Mouse (Mus musculus) cerebellum, postnatal 14 days (tissue): ENCODE results near the gene G430095P16Rik.

Source experiments
- DNase-seq, 2 experiments: peaks; one replicate each; pipeline ENCODE4 v3.0.0; 2021; ENCODE audit warnings: mixed read lengths in 2 of 2

Gene G430095P16Rik

DNA sequence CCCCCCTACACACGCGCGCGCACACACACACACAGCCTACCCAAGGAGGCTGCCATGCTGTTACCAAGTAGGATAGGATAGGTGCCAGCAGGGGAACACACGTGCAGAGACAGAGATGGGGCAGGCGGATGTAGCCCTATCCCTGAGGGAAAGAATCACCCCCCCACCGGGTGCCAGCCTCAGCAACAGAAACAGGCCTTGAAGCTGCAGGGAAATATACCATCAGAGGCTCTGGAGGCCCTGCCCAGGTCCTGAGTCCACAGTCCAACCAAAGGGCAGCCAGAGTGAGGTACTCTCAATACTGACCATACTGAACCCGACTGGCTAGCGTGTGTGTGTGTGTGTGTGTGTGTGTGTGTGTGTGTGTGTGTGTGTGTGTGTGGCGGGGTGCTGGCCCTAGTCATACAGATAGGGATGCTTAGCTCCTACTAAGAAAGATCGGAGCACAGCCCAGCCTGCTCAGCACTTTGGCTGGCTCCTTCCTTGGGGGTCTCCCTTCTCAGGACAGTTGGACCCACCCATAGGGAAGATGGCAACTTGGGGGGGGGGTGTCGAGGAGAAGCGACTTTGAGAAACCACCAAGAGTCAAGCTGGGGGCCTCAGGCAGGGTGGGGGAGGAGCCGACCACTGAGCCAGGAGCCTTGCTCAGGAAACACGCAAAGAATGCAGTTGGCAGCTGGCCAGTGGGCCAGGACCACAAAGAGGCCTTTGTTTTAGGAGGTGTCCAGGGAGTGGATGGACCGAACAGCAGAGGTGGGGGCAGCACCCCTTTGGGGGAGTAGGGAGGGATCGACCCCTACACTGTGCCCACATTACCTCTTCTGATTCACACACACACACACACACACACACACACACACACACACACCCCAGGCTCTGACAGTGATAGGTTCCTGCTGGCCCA is 21.0 kb downstream of the G430095P16Rik start:
- DNase-seq = peak; percentile 63 to 74

GRCm38 (mm10) chr8:84745032-84745925 is 22.5 kb downstream of the G430095P16Rik start:
- DNase-seq = no peak

DNA sequence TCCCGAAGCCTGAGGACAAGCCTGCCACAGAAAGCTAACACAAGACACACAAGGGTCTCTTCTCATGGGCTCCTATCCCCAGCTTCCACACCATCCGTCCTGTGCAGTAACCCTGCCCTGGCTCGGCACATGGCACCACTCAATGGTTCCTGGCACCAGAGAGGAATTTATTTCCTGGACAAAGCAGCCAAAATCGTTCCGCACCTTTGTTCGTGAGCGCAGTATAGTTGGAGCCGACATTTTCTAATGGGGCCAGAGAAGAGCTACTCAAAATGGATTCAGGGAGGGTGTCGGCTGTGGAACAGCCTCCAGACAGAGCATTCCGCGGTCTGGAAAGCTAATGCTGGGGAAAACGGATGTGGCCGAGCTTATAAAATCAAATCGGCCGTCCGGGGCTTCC is 26.7 kb downstream of the G430095P16Rik start:
- DNase-seq = peak in 1 of 2 experiments; percentile 61

DNA sequence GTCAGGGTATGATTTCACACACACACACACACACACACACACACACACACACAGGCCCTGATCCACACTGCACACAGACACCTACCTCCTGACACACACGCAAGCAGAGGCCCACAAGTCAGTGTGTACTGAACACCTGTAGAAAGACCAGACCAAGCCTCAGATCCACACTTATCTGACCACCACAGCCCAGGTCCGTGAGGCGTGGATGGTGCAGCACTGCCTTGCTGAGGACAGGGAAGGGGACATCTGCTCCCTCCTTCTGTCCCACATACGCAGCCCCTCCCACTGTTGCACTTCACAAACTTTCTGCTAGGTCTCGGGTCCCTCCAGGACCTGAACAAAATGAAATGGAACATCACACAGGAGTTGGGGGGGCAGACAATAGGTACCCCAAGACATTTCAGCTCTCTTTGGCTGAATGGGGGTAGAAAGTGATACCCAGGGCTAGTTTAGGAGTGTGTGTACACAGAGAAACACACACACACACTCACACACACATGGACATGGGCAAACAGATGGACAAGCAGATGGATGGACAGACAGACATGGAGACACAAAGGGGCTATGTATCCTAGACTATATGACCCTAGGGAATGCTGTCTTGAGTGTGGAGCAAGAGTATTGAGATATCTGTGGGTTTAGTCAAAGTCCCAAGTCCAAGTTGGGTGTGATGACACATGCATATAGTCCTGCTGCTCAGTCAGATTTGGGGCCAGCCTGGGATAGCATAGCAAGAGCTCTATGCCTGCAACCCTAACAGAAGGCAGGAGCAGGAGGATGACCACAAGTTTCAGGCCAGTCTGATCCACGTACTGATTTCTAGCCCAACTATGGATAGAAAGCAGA is 30.2 kb downstream of the G430095P16Rik start:
- no peak for DNase-seq

DNA sequence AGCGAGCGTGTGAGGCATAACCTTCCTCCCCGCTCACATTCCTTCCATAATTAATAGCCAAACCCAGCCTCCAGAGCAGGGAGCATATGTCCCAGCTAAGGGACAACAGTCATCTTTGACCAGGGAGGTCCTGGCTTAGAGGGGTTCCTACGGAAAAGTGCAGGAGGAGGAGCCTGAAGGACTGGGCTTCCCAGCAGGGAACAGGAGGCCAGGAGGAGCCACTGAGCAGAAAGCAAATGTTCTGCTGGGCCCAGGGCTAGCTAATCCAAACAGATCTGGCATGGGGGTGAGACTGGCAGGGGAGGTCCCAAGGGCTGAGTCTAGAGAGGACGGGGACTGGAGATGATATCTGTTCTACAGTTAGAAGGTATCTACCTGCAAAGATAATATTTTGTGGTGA is 34.7 kb downstream of the G430095P16Rik start:
- no peak for DNase-seq

DNA sequence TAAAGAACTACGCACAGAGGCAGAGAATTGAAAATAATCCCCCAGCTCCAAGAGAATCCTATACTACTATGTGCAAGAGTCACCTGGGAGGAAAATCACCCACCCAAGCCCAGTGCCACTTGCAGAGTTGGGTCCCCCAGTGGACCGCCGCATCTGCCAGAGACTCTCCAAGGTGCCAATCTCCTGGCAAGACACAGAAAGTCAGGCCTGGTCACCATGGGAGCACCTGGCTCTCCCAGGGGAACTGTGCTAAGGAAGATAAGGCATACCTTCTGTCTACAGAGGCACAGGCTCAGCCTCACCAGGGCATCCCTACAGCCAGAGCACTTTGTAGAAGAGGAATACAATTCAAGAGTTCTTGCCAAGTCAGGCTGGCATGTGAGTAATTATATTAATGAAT is 35.5 kb downstream of the G430095P16Rik start:
- DNase-seq = no peak

DNA sequence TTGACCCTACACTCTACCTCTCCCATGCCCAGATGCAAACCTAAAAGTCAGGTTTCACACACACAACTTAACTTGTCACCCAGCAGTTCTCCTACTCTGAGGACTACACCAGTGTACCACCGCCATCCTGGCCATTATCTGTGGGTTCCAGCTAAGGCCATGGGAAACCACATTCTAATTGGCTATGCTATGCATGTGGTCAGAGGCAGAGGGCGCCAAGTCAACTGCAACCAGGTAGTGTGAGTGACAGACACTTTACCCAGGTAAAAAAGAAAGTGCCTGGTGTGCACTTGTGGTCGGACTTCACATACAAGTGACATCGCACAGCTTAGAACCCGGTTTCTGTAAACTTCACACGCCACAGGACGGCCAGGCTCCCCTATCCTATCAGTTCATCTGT is 36.3 kb downstream of the G430095P16Rik start:
- DNase-seq = peak; percentile 65 to 71

GRCm38 (mm10) chr8:84759718-84760117 is 36.9 kb downstream of the G430095P16Rik start:
- DNase-seq = no peak

DNA sequence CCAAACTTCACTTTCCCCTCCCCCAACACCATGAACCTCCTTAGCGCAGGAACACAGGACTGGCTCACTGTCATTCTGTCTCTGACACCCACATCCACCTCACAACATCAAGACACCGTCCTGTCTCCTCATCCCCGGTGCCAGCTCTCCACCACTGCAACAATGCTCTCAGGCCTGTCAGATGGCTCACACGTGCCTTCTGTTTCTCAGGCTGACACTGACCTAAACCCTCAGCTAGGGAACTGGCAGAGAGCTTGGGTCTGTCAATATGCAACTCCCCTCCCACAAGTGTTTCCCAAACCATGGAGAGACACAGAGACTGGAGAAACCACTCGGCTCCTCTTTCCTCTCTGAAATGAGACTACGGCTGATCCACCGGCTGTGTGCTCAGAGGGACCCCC is 37.6 kb downstream of the G430095P16Rik start:
- DNase-seq = peak in 1 of 2 experiments; percentile 56

- DNase-seq = peak in 1 of 2 experiments; percentile 69
Measured at GRCm38 (mm10) chr8:84760901-84761300, 38.1 kb downstream of the G430095P16Rik start.

- DNase-seq = peak in 1 of 2 experiments; percentile 55
Measured at GRCm38 (mm10) chr8:84764100-84764499, 41.3 kb downstream of the G430095P16Rik start.

GRCm38 (mm10) chr8:84764870-84765495 is 42.2 kb downstream of the G430095P16Rik start:
- peak; percentile 85 to 86 for DNase-seq

- DNase-seq = peak in 1 of 2 experiments; percentile 55
Measured at GRCm38 (mm10) chr8:84765629-84766028, 42.8 kb downstream of the G430095P16Rik start.

- DNase-seq = peak in 1 of 2 experiments; percentile 56
Measured at GRCm38 (mm10) chr8:84766422-84766821, 43.6 kb downstream of the G430095P16Rik start.

DNA sequence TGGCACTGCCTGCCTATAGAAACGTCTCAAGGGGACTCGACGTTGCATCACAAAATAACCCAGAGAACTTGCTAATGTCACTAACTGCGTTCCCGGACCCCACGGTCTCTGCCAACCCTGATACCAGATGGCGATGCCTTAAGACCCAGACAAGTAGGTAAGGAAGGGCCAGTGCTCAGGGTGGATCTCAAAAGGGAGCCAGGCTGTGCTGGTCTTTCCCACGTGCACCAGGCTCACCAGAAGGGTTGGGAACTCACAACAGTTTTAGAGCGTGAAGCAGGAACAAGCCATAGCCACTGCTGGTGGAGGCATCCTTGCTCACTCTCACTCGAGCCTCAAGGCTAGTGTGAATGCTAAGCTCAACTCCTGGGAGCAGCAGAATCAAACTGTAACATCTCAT is 44.4 kb downstream of the G430095P16Rik start:
- peak in 1 of 2 experiments; percentile 54 for DNase-seq

GRCm38 (mm10) chr8:84768343-84769095 is 45.7 kb downstream of the G430095P16Rik start:
- DNase-seq = peak; percentile 66 to 67

DNA sequence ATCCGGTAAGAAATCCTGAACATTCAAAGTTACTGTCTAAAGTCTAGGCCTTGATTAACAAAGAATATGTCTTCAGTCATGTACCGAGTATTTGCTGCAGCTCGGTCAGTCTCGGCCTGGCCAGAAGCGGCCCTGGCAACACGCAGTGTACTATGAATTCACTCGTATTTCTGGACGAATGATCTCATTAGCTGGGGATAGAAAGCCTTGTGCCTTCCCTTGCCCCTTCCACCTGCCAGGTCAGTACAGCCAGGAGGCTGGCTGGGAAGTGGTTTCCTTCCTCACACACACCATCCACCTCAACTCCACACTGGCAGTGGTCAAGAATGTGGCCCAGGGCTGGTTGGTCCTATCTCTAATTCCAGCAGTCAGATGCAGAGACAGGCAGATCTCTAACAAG is 46.5 kb downstream of the G430095P16Rik start:
- peak; percentile 67 to 72 for DNase-seq

DNA sequence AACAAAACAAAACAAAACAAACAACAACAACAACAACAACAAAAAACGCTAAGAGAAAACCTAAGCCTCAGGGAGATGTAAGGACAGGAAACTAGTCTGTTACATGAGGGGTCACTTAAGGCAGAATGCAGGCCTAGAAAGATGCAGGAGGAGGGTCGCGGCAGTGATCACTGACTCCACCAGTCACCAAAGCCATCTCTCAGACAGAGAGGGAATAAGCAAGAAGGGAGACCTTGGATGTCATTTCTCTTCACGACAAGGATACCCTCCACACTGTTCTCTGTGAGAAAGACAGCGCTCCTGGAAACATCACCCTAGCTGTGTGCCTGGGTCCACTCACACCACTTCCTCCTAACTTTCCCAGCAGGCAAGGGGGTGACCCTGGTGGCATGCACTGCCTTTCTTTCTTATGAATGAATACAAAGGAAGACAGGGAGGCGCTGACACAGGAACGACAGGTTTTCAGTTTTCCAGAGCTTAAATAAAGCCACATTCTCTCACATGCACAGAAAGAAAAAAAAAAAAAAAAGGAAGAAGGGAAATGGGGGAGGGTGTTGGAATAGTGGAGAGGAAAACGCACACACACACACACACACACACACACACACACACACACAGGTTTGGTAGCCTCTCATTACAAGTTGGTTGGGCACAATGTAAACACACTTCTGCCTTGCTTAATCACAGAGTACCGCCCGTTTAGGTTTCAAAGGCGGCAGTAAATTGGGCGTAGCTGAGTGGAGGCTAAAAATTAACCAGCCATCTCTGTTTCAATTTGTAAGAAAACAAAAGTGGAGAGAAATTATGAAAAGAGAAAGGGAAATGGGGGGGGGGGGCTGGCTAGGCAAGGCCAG is 47.5 kb downstream of the G430095P16Rik start:
- DNase-seq = peak in 1 of 2 experiments; percentile 52

- peak; percentile 43 to 58 for DNase-seq
Measured at GRCm38 (mm10) chr8:84771000-84771687, 48.3 kb downstream of the G430095P16Rik start.
